Mouse (Mus musculus): Measurements from ENCODE around the gene Fmnl3. TPM values are rescaled to one million over a fixed set of nuclear protein-coding genes. Genes with fewer than 3 reads are reported as not detected.
A peak's percentile ranks its signal among the peaks of the same experiment; 100 is the strongest.

The Fmnl3 gene
- polyA plus RNA-seq, 1 experiment: 55.5 TPM

DNA sequence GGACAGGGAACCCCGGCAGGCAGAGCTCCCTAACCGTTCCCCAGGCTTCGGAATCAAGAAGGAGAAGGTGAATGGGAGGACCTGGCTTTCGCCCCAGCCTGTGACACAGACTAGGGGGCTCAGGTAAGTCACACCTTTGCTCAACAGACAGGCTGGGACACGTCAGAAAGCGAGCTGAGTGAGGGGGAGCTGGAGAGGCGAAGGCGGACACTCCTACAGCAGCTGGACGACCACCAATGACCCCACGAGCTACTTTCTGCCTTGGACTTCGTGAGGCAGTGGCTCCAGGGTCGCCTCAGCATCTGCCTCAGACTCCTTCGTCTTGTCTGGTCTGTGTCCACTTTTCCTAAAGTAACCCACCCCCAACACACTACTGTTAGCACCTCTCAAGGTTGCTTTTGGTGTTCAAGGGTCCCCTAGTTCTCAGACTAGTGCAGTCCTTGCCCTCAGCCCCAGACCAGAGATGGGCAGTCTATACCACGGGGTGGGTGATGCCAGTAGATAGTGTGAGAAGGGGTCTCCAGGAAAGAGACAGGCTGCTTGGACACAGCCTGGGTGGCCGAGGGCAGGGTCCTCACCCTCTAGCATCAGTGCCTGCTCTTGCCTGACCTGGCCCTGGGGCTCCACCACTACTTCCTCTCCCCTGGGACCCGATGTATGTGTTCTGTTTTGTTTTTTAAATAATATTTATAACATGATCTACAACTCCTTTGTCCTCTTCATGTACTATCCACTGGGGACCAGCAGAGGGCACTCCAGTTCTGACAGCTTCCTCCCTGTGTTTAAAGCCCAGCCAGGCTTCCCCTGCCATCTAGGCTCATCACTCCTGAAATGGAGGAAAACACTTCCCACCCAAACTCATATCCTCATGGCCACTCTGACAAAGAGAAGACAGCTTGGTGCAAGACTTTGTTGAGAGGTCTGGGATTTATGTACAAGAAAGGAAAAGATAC lies 53.7 kb downstream of the Fmnl3 start:
- Histone ChIP-seq H3K27ac (ENCODE audit: control insufficient read depth, insufficient read depth, low read length) (no peak overlapping the region), H3K36me3 (ENCODE audit: control insufficient read depth, insufficient read depth, low read length) (peaks cover 19% of the 10 kb centered on the region), H3K4me3 (ENCODE audit: control insufficient read depth, insufficient read depth, low read length) (no peak overlapping the region), H3K27me3 (ENCODE audit: control insufficient read depth, insufficient read depth, low read length) (no peaks in the 10 kb centered on the region), H3K4me1 (replicated peaks; ENCODE audit: control insufficient read depth, insufficient read depth, low read length) (no peaks in the 10 kb centered on the region)
- DNase-seq: peak; percentile 77
- 87% methylated on average over 16 of the region's 16 CpGs for WGBS
- no peak for TF ChIP-seq POLR2A (IDR thresholded peaks at IDR 0.05; ENCODE audit: control insufficient read depth, extremely low read depth, insufficient read depth, low read length, poor library complexity)
- peak; percentile 45; the same call in 1 of the 2 replicates for TF ChIP-seq CTCF (IDR thresholded peaks at IDR 0.05; ENCODE audit: borderline replicate concordance, control insufficient read depth, extremely low read depth, insufficient read depth, low read length, poor library complexity)

- peaks cover 8% of the 10 kb centered on the region; the same call in 1 of the 2 replicates for H3K36me3 ChIP-seq (ENCODE audit: control insufficient read depth, insufficient read depth, low read length)
- no peak for TF ChIP-seq CTCF (IDR thresholded peaks at IDR 0.05; ENCODE audit: borderline replicate concordance, control insufficient read depth, extremely low read depth, insufficient read depth, low read length, poor library complexity)
- no peak for TF ChIP-seq POLR2A (IDR thresholded peaks at IDR 0.05; ENCODE audit: control insufficient read depth, extremely low read depth, insufficient read depth, low read length, poor library complexity)
- 97% methylated on average over 16 of the region's 16 CpGs for WGBS
- H3K27me3 ChIP-seq (ENCODE audit: control insufficient read depth, insufficient read depth, low read length): no peaks in the 10 kb centered on the region
- no peak for DNase-seq
- H3K4me1 ChIP-seq (replicated peaks; ENCODE audit: control insufficient read depth, insufficient read depth, low read length): no peaks in the 10 kb centered on the region
- no peak overlapping the region for H3K27ac ChIP-seq (ENCODE audit: control insufficient read depth, insufficient read depth, low read length)
- H3K4me3 ChIP-seq (ENCODE audit: control insufficient read depth, insufficient read depth, low read length): no peak overlapping the region
Observed at GRCm38 (mm10) chr15:99314891-99315290, 55.4 kb downstream of the Fmnl3 start.

DNA sequence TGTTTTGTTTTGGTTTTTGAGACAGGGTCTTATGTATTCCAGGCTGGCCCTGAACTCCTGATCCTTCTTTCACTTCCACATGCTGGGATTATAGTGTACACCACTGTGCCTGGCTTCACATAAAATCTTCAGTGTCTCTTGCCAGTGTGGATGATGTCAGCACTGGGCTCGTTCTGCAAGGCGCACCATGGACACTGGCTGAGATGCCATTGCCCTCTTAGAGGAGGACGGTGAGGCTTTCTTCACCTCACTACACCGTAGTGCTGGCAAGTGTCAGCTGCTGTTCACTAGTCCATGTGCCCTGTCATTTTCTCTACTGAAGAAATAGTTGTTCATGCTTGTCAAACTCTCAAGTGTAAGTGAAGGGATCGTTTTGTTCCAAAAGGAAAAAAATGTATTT lies 59.7 kb downstream of the Fmnl3 start:
- TF ChIP-seq CTCF (IDR thresholded peaks at IDR 0.05; ENCODE audit: borderline replicate concordance, control insufficient read depth, extremely low read depth, insufficient read depth, low read length, poor library complexity) (no peak), POLR2A (IDR thresholded peaks at IDR 0.05; ENCODE audit: control insufficient read depth, extremely low read depth, insufficient read depth, low read length, poor library complexity) (no peak)
- DNase-seq: no peak
- no peak overlapping the region for H3K27ac ChIP-seq (ENCODE audit: control insufficient read depth, insufficient read depth, low read length)
- WGBS: 97% methylated on average over 5 of the region's 5 CpGs
- no peak overlapping the region for H3K4me3 ChIP-seq (ENCODE audit: control insufficient read depth, insufficient read depth, low read length)
- H3K36me3 ChIP-seq (ENCODE audit: control insufficient read depth, insufficient read depth, low read length): no peaks in the 10 kb centered on the region
- H3K27me3 ChIP-seq (ENCODE audit: control insufficient read depth, insufficient read depth, low read length): no peaks in the 10 kb centered on the region
- no peaks in the 10 kb centered on the region for H3K4me1 ChIP-seq (replicated peaks; ENCODE audit: control insufficient read depth, insufficient read depth, low read length)

GRCm38 (mm10) chr15:99309549-99309948 lies 60.7 kb downstream of the Fmnl3 start:
- no peaks in the 10 kb centered on the region for H3K4me1 ChIP-seq (replicated peaks; ENCODE audit: control insufficient read depth, insufficient read depth, low read length)
- no peaks in the 10 kb centered on the region for H3K27me3 ChIP-seq (ENCODE audit: control insufficient read depth, insufficient read depth, low read length)
- no peaks in the 10 kb centered on the region for H3K36me3 ChIP-seq (ENCODE audit: control insufficient read depth, insufficient read depth, low read length)
- 98% methylated on average over 9 of the region's 9 CpGs for WGBS
- no peak overlapping the region for H3K4me3 ChIP-seq (ENCODE audit: control insufficient read depth, insufficient read depth, low read length)
- no peak for DNase-seq
- TF ChIP-seq POLR2A (IDR thresholded peaks at IDR 0.05; ENCODE audit: control insufficient read depth, extremely low read depth, insufficient read depth, low read length, poor library complexity) (no peak), CTCF (IDR thresholded peaks at IDR 0.05; ENCODE audit: borderline replicate concordance, control insufficient read depth, extremely low read depth, insufficient read depth, low read length, poor library complexity) (no peak)
- H3K27ac ChIP-seq (ENCODE audit: control insufficient read depth, insufficient read depth, low read length): no peak overlapping the region

DNA sequence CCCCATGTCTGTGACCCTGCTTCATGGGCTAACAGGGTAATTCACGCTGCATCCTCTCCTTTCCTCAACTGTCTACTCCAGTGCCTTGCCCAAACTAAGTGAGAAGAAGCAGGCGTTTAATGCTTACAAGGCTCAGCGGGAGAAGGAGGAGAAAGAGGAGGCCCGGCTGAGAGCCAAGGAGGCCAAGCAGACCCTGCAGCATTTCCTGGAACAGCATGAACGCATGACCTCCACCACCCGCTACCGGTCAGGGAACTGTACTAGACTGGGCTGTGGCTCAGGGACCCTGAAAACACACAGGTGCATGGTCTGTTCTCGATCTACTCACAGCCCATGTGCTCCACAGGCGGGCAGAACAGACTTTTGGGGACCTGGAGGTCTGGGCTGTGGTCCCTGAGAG lies 62.8 kb downstream of the Fmnl3 start:
- DNase-seq: no peak
- H3K27me3 ChIP-seq (ENCODE audit: control insufficient read depth, insufficient read depth, low read length): no peaks in the 10 kb centered on the region
- H3K4me1 ChIP-seq (replicated peaks; ENCODE audit: control insufficient read depth, insufficient read depth, low read length): no peaks in the 10 kb centered on the region
- 91% methylated on average over 9 of the region's 9 CpGs for WGBS
- no peak overlapping the region for H3K27ac ChIP-seq (ENCODE audit: control insufficient read depth, insufficient read depth, low read length)
- no peak overlapping the region for H3K4me3 ChIP-seq (ENCODE audit: control insufficient read depth, insufficient read depth, low read length)
- no peak for TF ChIP-seq POLR2A (IDR thresholded peaks at IDR 0.05; ENCODE audit: control insufficient read depth, extremely low read depth, insufficient read depth, low read length, poor library complexity)
- no peak for TF ChIP-seq CTCF (IDR thresholded peaks at IDR 0.05; ENCODE audit: borderline replicate concordance, control insufficient read depth, extremely low read depth, insufficient read depth, low read length, poor library complexity)
- no peaks in the 10 kb centered on the region for H3K36me3 ChIP-seq (ENCODE audit: control insufficient read depth, insufficient read depth, low read length)

DNA sequence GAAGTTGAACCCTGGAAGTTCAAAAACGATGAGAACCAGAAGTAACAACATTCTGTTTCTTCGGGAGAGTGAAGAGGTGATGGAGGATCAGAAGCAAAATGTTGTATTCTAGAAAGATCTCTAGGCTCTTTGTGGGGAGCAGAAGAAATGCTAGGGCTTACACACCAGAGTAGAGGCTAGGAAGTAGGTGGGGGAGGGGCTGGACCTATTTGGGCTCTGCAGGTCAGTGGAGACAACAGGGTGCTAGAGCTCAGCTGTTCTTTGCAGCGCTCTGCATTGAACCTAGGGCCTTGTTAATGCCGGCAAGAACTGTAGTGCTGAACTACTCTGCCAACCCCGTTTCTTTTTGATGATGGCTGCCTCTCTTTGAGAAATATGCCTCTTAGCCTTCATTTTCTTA lies 74.1 kb downstream of the Fmnl3 start:
- TF ChIP-seq CTCF (IDR thresholded peaks at IDR 0.05; ENCODE audit: borderline replicate concordance, control insufficient read depth, extremely low read depth, insufficient read depth, low read length, poor library complexity) (no peak), POLR2A (IDR thresholded peaks at IDR 0.05; ENCODE audit: control insufficient read depth, extremely low read depth, insufficient read depth, low read length, poor library complexity) (no peak)
- WGBS: 55% methylated on average over 5 of the region's 5 CpGs

More for the DNA sequence above, 74.1 kb downstream of the Fmnl3 start:
- DNase-seq: no peak
- Histone ChIP-seq H3K4me3 (ENCODE audit: control insufficient read depth, insufficient read depth, low read length) (no peak overlapping the region), H3K27ac (ENCODE audit: control insufficient read depth, insufficient read depth, low read length) (no peak overlapping the region), H3K27me3 (ENCODE audit: control insufficient read depth, insufficient read depth, low read length) (no peaks in the 10 kb centered on the region), H3K36me3 (ENCODE audit: control insufficient read depth, insufficient read depth, low read length) (no peaks in the 10 kb centered on the region), H3K4me1 (replicated peaks; ENCODE audit: control insufficient read depth, insufficient read depth, low read length) (peaks cover 3% of the 10 kb centered on the region; the same call in 1 of the 2 replicates)
